Mouse (Mus musculus): ENCODE results near the gene Olfr885.

Gene Olfr885

DNA sequence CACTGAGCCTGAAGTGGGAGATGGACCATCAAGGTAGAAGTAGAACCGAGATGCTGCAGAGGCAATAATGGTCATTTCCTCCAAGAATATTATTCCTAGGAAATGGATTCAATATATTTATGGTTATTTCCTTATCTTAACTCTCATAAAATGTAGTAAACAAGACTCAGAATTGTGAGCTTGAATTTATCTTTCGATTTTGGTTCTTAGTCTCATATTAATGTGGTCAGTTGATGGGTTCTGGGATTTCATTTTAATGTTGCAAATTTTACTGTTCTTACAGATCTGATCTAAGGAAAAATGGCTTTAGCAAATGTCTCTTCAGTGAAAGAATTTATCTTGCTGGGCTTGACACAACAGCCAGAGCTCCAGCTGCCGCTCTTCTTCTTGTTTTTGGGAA, at the start of gene Olfr885:
Olfr885 (plus strand) TSS at position 301 of the 400 bp plus-strand sequence.
- no peak for DNase-seq (ENCODE audit: low read depth, low spot score)

DNA sequence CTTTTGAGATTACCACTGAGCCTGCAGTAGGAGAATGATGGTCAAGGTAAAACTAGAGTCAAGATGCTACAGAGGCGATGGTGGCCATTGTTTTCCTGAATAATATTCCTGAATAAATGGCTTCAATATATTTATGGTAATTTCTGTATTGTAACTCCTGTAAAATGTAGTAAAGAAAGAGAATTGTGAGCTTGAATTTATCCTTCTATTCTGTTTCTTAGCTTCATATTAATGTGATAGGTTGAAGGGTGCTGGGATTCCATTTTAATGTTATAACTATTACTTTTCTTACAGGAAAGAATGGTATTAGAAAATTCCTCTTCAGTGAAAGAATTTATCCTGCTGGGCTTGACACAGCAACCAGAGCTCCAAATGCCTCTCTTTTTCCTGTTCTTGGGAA, 35.6 kb upstream of the Olfr885 start, which contains the start of gene Olfr883:
Olfr883 (plus strand) TSS at position 301 of the 400 bp plus-strand sequence.
- DNase-seq (ENCODE audit: low read depth, low spot score), result no peak

DNA sequence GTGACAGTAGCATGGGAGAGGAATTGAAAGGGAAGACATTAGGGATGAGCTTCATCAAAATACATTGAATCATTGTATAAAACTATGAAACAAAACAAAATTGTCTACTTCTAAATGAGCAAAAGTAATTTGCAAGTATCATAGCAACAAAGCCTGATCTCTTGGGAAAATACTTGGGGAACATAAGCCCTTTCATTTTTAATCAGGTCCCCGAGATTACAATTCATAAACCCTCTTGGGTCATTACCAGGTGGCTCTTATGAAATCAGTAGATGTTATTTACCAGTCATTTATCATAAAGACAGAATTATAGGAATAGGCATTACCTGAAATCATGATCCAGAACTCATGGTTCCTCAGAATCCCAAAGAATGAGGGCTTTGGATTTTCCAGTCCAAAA, 14.9 kb upstream of the Olfr885 start, which contains the start of gene Olfr884:
Olfr884 (plus strand) TSS at position 301 of the 400 bp plus-strand sequence.
- DNase-seq (ENCODE audit: low read depth, low spot score), result no peak

DNA sequence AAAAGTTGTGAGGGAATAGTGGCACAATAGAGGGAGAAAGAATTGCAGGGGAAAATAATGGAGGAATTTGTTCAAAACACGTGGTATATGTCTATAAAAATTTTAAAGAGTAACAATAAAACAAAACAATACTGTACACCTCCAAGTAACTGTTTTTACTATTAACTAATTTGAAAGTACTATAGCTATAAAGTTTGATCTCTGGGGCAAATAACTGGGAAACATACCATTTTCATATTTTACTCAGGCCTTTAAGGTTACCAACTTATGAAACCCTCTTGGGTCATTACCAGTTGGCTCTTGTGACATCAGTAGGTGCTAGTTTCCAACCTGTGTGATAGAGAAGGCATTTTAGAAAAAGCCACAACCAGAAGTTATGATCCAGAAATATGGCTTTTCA, 22.6 kb downstream of the Olfr885 start, which contains the start of gene Olfr887:
Olfr887 (plus strand) TSS at position 301 of the 400 bp plus-strand sequence.
- DNase-seq (ENCODE audit: low read depth, low spot score), result no peak

DNA sequence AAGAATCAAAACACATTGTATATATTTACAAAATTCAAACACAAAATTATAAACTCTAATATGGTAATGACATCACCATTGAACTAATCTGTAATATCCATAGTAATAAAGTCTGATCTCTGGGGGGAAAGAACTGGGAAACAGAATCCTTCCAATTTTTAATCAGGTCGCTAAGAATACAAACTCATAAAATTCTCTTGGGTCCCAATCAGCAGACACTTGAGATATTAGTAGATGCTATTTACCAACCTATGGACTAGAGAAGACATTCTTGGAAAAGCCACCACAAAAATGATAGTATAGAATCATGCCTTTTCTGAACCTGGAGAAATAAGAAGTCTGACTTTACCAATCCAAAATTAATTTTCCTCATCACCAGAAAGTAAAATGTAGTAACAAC, 46.7 kb downstream of the Olfr885 start, which contains the start of gene Olfr888:
Olfr888 (plus strand) TSS at position 301 of the 400 bp plus-strand sequence.
- no peak for DNase-seq (ENCODE audit: low read depth, low spot score)
